Mouse (Mus musculus) testis, adult 2 months (tissue): ENCODE results near the gene Bdh1. TPM values are rescaled to one million over a fixed set of nuclear protein-coding genes. Genes with fewer than 3 reads are reported as not detected.

Experiments used
- H3K27ac ChIP-seq: fragments of 200-500 bp; 2 replicates; pipeline ENCODE4 v1.5.1; 2012; ENCODE audit warnings: low read depth, low read length; ENCODE audit not compliant: control insufficient read depth, insufficient read depth
- H3K27me3 ChIP-seq: fragments of 200-500 bp; 2 replicates; pipeline ENCODE4 v1.6.1; 2012; ENCODE audit warnings: mild to moderate bottlenecking, low read length, moderate library complexity; ENCODE audit not compliant: control insufficient read depth, insufficient read depth
- H3K36me3 ChIP-seq: fragments of 200-500 bp; 2 replicates; pipeline ENCODE4 v1.6.1; 2012; ENCODE audit warnings: mild to moderate bottlenecking, low read length; ENCODE audit not compliant: control insufficient read depth, insufficient read depth
- H3K4me1 ChIP-seq: fragments of 200-500 bp; 2 replicates; pipeline ENCODE4 v1.6.1; 2012; ENCODE audit warnings: low read length; ENCODE audit not compliant: control insufficient read depth, insufficient read depth
- H3K4me3 ChIP-seq: fragments of 200-500 bp; 2 replicates; pipeline ENCODE4 v1.5.1; 2012; ENCODE audit warnings: low read depth, mild to moderate bottlenecking, low read length, moderate library complexity, mixed read lengths; ENCODE audit not compliant: control insufficient read depth
- CTCF ChIP-seq: fragments of 200-500 bp; IDR thresholded peaks from 2 replicates; pipeline ENCODE4 v1.5.1; 2012; ENCODE audit warnings: low read depth, mild to moderate bottlenecking, inconsistent platforms, low read length, moderate library complexity; ENCODE audit not compliant: control insufficient read depth, insufficient read depth, insufficient replicate concordance
- POLR2A ChIP-seq: fragments of 200-500 bp; IDR thresholded peaks from 2 replicates; pipeline ENCODE4 v1.6.1; 2012; ENCODE audit warnings: low read depth, mild to moderate bottlenecking, inconsistent platforms, low read length, moderate library complexity; ENCODE audit not compliant: control insufficient read depth
- polyA plus RNA-seq: library from polyadenylated mRNA; depleted of rRNA; stranded (reverse); fragments of >200 nt; gene quantifications from 2 replicates; pipeline ENCODE4 v1.2.3, GENCODE M21; 2012

Bdh1 gene
- polyA plus RNA-seq, 1 experiment: 8.9 TPM

DNA sequence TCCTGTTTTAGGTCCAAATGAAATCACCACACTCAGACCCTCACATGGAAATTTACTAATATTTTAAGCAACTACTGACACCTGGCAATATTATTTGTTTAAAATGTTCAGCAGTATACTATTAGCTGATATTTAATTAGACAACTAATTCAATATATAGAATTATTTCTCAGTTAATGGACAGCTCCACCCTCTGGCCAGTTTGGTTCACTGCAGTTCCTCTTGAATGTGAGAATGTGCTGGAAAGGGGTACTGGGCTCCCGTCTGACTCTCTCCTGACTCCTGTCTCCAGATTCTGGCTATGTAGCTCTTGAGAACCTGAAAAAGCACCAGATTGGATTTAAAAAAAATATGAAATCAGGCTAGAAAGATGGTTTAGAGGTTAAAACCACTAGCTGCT, 17.0 kb upstream of the Bdh1 start:
- TF ChIP-seq POLR2A (no peak), CTCF (no peak)
- Histone ChIP-seq H3K4me3 (no peak overlapping the region), H3K4me1 (peaks cover 3% of the 10 kb centered on the region), H3K36me3 (no peaks in the 10 kb centered on the region), H3K27ac (no peak overlapping the region), H3K27me3 (no peaks in the 10 kb centered on the region)

- H3K36me3 ChIP-seq: no peaks in the 10 kb centered on the region
- H3K27ac ChIP-seq: no peak overlapping the region
- H3K27me3 ChIP-seq: no peaks in the 10 kb centered on the region
- no peak for TF ChIP-seq CTCF
- no peak for TF ChIP-seq POLR2A
- H3K4me1 ChIP-seq: peaks cover 7% of the 10 kb centered on the region
- no peak overlapping the region for H3K4me3 ChIP-seq
Observed at GRCm38 (mm10) chr16:31407872-31408271, 14.2 kb upstream of the Bdh1 start.

DNA sequence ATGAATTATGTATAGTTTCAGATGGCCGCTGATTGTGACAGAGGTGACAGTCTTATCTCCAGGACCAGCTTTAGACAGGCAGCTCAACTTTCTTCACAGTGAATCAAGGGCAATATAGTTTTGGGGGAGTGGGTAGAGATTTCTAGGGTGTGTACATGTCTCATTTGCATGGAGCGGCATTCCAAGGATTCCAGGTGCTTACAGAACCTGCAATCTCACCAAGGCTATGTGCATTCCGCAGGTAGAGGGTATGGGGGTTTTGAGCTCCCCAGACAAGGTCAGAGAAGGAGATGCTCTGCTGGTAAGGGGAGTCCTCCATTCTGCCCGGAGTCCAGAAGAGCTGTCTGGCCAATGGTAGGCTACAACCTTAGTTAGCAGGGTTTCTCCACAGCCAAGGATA, 11.1 kb upstream of the Bdh1 start:
- TF ChIP-seq CTCF (no peak), POLR2A (no peak)
- H3K27ac ChIP-seq: no peak overlapping the region
- no peaks in the 10 kb centered on the region for H3K36me3 ChIP-seq
- H3K4me3 ChIP-seq: no peak overlapping the region
- peaks cover 9% of the 10 kb centered on the region for H3K4me1 ChIP-seq
- H3K27me3 ChIP-seq: no peaks in the 10 kb centered on the region

GRCm38 (mm10) chr16:31412321-31412720, 9.8 kb upstream of the Bdh1 start:
- no peak for TF ChIP-seq POLR2A
- TF ChIP-seq CTCF: no peak
- H3K27ac ChIP-seq: no peak overlapping the region
- no peak overlapping the region; the same call in 1 of the 2 replicates for H3K4me3 ChIP-seq
- H3K27me3 ChIP-seq: no peaks in the 10 kb centered on the region
- no peaks in the 10 kb centered on the region for H3K36me3 ChIP-seq
- H3K4me1 ChIP-seq: peaks cover 9% of the 10 kb centered on the region

DNA sequence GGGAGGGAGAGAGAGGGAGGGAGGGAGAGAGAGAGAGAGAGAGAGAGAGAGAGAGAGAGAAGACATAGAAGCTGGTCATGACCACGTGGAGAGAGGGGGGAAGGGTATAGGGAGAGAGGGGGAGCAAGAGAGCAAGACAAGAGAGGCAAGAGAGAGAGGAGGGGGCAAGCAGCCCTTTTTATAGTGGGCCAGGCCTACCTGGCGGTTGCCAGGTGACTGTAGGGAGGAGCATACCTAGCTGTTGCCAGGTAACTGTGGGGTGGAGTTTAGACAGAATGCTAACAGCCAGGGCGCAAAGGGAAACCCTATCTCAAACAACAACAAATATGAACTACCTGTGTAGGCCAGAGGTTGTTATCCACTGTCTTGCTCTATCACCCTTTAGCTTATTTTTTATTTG, 8.3 kb upstream of the Bdh1 start:
- Histone ChIP-seq H3K36me3 (no peaks in the 10 kb centered on the region), H3K4me3 (peak overlapping the region; percentile 54), H3K4me1 (peaks cover 9% of the 10 kb centered on the region), H3K27ac (no peak overlapping the region), H3K27me3 (no peaks in the 10 kb centered on the region)
- TF ChIP-seq CTCF: no peak
- peak; percentile 40; the same call in 1 of the 2 replicates for TF ChIP-seq POLR2A

DNA sequence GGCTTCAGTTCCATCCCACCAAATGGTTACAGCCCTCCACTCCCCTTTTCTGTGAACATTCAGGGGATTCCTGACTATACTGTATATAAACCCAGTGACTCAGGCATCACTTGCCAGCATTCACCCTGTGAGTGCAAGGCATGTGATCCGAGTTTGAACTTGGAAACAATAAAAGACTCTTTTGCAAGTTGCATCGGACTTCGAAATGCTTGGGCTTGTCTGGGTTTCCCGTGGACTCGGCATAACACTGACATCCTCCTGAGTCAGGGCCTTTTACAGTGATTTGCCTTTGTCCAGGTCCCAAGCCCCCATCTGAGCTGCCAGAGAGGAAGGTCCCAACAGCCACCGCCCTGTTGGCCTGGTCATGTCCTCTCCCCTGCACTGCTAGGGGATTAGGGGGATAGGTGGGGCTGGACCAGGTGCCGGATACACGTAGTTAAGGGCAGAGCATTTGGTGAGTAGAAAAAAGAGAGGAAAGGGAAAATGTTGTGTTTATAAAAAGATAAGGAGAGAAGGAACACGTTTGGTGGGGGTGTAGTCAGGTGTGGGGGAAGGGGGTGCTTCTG, 6.1 kb upstream of the Bdh1 start:
- TF ChIP-seq POLR2A (no peak), CTCF (no peak)
- Histone ChIP-seq H3K4me1 (peaks cover 9% of the 10 kb centered on the region), H3K27ac (no peak overlapping the region), H3K4me3 (no peak overlapping the region), H3K36me3 (no peaks in the 10 kb centered on the region), H3K27me3 (no peaks in the 10 kb centered on the region)

DNA sequence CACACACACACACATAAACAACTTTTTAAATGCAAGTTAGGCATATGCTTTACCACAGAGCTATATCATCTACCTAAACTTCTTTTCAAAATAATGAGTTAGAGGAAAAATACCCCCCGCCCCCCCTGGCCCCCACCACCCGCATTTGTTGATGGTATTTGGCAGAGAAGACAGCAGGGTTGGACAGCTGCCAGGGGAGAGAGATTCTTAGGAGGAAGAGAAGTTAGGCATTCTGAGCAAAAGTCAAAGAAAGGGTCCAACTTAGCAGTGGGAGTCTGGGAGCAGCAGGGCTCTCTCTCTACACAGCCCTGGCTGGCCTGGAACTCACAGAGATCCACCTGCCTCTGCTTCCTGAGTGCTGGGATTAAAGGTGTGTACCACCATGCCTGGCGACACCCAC, 3.4 kb upstream of the Bdh1 start:
- H3K27ac ChIP-seq: no peak overlapping the region
- TF ChIP-seq CTCF: no peak
- no peak for TF ChIP-seq POLR2A
- H3K4me1 ChIP-seq: peaks cover 2% of the 10 kb centered on the region; the same call in 1 of the 2 replicates
- no peaks in the 10 kb centered on the region for H3K27me3 ChIP-seq
- no peak overlapping the region for H3K4me3 ChIP-seq
- H3K36me3 ChIP-seq: no peaks in the 10 kb centered on the region

DNA sequence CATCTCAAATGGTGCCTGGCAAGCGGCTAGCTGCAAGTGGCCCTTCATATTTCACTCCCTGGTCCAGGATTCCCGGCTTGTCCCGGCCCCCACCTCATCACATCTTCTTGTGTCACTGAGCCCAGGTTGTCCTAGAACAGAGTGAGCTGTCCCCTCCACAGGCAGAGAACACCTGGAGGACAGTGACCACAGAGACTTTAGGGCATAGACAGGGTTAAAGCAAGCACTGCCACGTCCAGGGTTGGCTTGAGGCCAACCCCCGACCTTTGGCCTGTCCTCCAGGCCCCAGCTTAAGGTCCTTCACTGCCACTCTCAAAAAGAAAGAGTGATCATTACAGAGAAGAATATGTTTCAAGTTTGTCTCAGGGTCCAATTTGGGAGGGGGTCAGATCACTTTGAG, 2.6 kb upstream of the Bdh1 start:
- TF ChIP-seq POLR2A (no peak), CTCF (no peak)

More for the DNA sequence above, 2.6 kb upstream of the Bdh1 start:
- Histone ChIP-seq H3K4me1 (no peaks in the 10 kb centered on the region; the same call in 1 of the 2 replicates), H3K27me3 (no peaks in the 10 kb centered on the region), H3K27ac (no peak overlapping the region), H3K4me3 (no peak overlapping the region), H3K36me3 (no peaks in the 10 kb centered on the region)
